Mouse (Mus musculus) heart, embryonic 10.5 days (tissue): ENCODE measurements around the gene Krt87. TPM values are rescaled to one million over a fixed set of nuclear protein-coding genes. Genes with fewer than 3 reads are reported as not detected.

Experiments used
- DNase-seq: peaks from one replicate; pipeline ENCODE4 v3.0.0-alpha.2; 2017; ENCODE audit warnings: low spot score
- H3K27ac ChIP-seq: fragments of 300-500 bp; sonication (generic); 2 replicates; pipeline ENCODE4 v1.5.1; 2016; ENCODE audit warnings: mild to moderate bottlenecking
- H3K27me3 ChIP-seq: fragments of 300-500 bp; sonication (generic); 2 replicates; pipeline ENCODE4 v1.6.1; 2016; ENCODE audit warnings: mild to moderate bottlenecking; ENCODE audit not compliant: poor library complexity, insufficient read depth, severe bottlenecking
- H3K36me3 ChIP-seq: fragments of 300-500 bp; sonication (generic); 2 replicates; pipeline ENCODE4 v1.6.1; 2016; ENCODE audit warnings: mild to moderate bottlenecking, moderate library complexity
- H3K4me1 ChIP-seq: fragments of 300-500 bp; sonication (generic); 2 replicates; pipeline ENCODE4 v1.6.1; 2016; ENCODE audit warnings: mild to moderate bottlenecking
- H3K4me3 ChIP-seq: fragments of 300-500 bp; sonication (generic); 2 replicates; pipeline ENCODE4 v1.5.1; 2016; ENCODE audit warnings: mild to moderate bottlenecking, moderate library complexity
- H3K9me3 ChIP-seq: fragments of 300-500 bp; sonication (generic); 2 replicates; pipeline ENCODE4 v1.6.1; 2016; ENCODE audit warnings: mild to moderate bottlenecking, moderate library complexity
- WGBS: fragments of 180-500 bp; shearing (Covaris S2); methylation state at CpG from one replicate; pipeline ENCODE4 v1.1.7; 2016; 5-methylcytosine and 5-hydroxymethylcytosine counted together
- polyA plus RNA-seq: library from polyadenylated mRNA; unstranded; fragments of >200 nt; fragmentation: Nextera tagmentation; extraction: Ambion mirVana; gene quantifications from 2 replicates; pipeline ENCODE4 v1.2.1, GENCODE M21; 2016

Krt87 gene
- polyA plus RNA-seq, 1 experiment from 2014 or later = not detected

DNA sequence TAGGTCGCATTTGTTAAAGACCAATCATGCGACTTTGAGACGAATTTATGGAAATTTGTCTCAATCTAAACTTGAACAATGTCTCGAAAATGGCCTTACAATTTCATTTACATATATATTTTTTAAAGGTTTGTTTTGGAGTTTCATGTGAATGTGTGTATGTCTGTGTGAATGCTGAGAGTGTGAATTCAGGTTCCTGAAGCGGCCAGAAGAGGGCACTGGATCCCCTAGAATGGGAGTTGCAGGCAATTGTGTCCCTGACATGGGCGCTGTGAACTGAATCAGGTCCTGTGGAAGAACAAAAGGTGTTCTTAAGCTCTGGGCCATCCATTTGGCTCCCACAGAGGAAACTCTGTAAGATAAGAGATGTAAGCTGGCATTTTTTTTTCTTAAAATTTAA, 17.3 kb upstream of the Krt87 start:
- no peaks in the 10 kb centered on the region for H3K9me3 ChIP-seq
- H3K36me3 ChIP-seq = no peaks in the 10 kb centered on the region
- H3K27ac ChIP-seq = no peak overlapping the region
- WGBS = 81% methylated on average over 6 of the region's 6 CpGs
- no peak for DNase-seq
- H3K27me3 ChIP-seq = peaks cover 18% of the 10 kb centered on the region; the same call in 1 of the 2 replicates
- peaks cover 7% of the 10 kb centered on the region for H3K4me1 ChIP-seq
- no peak overlapping the region for H3K4me3 ChIP-seq

DNA sequence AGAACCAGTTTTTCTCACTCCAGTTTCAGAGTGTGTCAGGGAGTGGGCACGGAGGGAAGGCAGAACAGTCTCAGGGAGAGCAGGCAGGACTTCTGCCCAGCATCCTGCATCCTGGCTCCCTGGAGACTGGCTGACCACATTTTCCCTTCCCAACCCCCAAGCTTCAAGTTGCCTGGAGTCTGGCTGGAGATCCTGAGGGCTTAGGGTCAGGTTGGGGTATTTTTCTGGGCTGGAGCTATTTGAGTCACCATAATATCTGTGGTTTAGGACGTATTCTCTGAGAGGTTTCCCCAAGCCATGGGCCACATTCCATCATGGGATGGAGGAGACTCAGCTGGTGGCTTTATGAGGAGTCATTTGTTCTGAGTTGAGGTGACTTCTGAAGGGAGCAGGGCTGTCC, 16.7 kb upstream of the Krt87 start:
- 82% methylated on average over 2 of the region's 2 CpGs for WGBS
- Histone ChIP-seq H3K9me3 (no peaks in the 10 kb centered on the region), H3K36me3 (no peaks in the 10 kb centered on the region), H3K27ac (no peak overlapping the region), H3K27me3 (peaks cover 18% of the 10 kb centered on the region; the same call in 1 of the 2 replicates), H3K4me3 (no peak overlapping the region), H3K4me1 (peaks cover 7% of the 10 kb centered on the region)
- DNase-seq = no peak

DNA sequence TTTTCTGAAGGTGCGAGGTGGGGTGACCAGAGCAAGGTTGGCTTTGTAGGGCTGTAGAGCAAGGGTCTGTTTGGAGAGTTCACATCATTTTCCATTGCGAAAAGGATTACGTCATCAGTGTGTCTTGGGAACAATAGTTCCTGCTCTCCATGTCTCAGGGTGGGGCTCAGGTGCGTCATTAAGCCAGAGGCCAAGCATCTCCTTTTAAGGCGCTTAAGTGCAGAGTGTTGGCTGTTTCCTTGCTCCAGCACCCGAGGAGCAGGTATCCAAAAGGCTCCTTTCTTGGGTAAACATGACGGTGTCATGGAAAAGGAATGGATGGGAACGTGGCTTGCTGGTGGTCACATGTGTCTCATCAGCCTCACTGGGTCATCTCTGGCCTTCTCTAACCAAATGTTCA, 16.2 kb upstream of the Krt87 start:
- Histone ChIP-seq H3K36me3 (no peaks in the 10 kb centered on the region), H3K4me3 (no peak overlapping the region), H3K27ac (no peak overlapping the region), H3K9me3 (no peaks in the 10 kb centered on the region), H3K27me3 (peaks cover 18% of the 10 kb centered on the region; the same call in 1 of the 2 replicates), H3K4me1 (peaks cover 7% of the 10 kb centered on the region)
- 79% methylated on average over 8 of the region's 8 CpGs for WGBS
- no peak for DNase-seq

DNA sequence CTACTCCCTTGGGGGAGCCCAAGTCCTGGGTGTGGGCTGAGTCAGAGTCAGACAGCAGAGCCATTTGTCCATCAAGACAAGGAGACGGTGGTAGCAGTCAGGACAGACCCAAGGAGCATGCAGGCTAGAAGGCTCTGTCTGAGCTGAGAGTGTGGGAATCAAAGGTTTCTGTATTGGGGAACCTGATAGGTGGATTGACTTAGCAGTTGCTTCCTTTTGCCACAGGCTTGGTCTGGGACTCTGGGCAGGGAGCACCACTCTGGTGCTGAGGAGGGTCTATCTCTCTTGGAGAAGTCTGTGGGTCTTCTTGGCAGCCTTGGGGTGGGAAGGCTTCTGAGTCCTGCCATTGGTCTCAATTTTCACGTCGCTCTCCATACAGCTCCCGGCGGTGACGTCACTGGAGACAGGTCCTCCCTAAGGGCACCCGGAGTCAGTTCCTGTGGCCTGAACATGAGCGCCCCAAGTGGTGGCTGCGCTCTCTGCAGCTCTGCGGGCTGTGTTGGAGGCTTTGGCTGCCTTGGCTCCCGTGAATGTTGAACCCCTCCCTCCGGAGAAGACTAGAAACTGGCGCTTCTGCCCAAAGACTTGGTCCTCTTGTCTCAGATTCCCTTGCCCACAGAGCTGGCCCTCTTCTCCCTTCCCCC, 14.6 kb upstream of the Krt87 start:
- Histone ChIP-seq H3K27me3 (peaks cover 13% of the 10 kb centered on the region; the same call in 1 of the 2 replicates), H3K9me3 (no peaks in the 10 kb centered on the region), H3K4me1 (peaks cover 7% of the 10 kb centered on the region), H3K36me3 (no peaks in the 10 kb centered on the region), H3K4me3 (peak overlapping the region; percentile 24; the same call in 1 of the 2 replicates), H3K27ac (no peak overlapping the region)
- DNase-seq = peak; percentile 81
- WGBS = 4% methylated on average over 13 of the region's 13 CpGs

DNA sequence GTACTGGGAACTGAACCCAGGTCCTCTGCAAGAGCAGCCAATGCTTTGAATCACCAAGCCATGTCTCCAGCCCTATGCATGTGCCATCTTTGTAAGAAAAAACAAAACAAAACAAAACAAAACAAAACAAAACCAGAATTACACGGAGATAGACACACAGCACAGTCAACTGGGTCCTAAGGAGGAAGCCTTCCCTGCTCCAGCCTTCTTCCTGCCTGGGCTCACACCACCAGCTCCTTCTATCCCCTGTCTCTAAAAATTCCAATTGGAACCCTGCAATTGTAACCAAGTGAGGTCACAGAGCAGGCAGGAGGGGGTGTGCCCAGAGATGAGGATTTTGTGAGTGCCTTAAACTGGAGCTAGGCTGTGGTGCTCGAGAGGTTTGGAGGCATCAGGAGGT, 8.8 kb upstream of the Krt87 start, which contains the start of gene Krt88:
Gene Krt88, plus strand, starts transcription at position 301 of the 400 bp plus-strand sequence.
- Histone ChIP-seq H3K27me3 (0 out of 2 replicates have a peak, but pooled peaks cover 2% of the 10 kb centered on the region), H3K27ac (no peak within 1 kb of the TSS), H3K4me3 (no peak within 1 kb of the TSS), H3K9me3 (no peaks in the 10 kb centered on the region), H3K4me1 (no peaks in the 10 kb centered on the region), H3K36me3 (no peaks in the 10 kb centered on the region)
- DNase-seq = no peak
- WGBS = 75% methylated on average over 2 of the region's 2 CpGs

DNA sequence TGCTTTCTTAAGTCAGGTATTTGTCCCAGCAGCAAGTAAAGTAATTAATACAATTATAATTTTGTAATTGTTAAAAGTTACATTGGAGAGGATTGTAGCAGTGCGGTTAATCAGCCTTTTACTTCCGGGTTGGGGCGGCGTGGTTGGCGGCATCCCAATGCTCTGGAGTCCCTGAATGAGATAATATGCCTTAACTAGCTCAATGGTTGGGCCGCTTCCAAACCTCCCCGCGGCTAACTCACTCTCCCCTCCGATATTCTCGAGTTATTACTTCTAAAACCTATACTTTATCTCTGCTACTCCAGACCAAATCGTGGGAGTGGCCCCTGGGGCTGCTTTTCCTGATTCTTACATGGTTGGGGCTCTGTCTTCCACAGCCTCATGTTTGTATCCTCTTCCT, 8.0 kb upstream of the Krt87 start:
- Histone ChIP-seq H3K4me3 (no peak overlapping the region), H3K27ac (no peak overlapping the region), H3K36me3 (no peaks in the 10 kb centered on the region), H3K4me1 (no peaks in the 10 kb centered on the region), H3K9me3 (no peaks in the 10 kb centered on the region), H3K27me3 (0 out of 2 replicates have a peak, but pooled peaks cover 6% of the 10 kb centered on the region)
- 64% methylated on average over 11 of the region's 11 CpGs for WGBS
- no peak for DNase-seq

DNA sequence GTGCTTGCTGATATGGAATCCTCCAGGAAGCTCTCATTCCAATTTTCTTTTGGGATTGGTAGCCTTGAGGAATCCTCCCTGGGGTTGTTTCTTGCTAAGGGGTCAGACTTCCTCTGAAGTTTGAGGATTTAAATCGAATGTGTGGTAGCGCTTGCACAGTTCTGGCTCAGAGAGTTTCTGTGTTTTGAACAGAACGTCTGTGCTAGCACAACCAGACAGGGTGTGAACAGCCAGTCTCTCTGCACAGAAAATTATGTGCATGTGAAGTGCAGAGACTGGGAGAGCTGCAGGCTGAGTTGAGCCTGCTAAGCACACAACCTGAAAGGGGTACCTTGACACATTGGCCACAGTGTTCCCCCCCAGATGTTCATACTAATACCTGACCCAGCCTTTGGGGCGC, 2.2 kb upstream of the Krt87 start:
- no peak overlapping the region for H3K27ac ChIP-seq
- DNase-seq = no peak
- peaks cover 61% of the 10 kb centered on the region for H3K27me3 ChIP-seq
- H3K36me3 ChIP-seq = no peaks in the 10 kb centered on the region
- 69% methylated on average over 4 of the region's 4 CpGs for WGBS
- peaks cover 8% of the 10 kb centered on the region for H3K4me1 ChIP-seq
- no peak overlapping the region for H3K4me3 ChIP-seq
- no peaks in the 10 kb centered on the region for H3K9me3 ChIP-seq

DNA sequence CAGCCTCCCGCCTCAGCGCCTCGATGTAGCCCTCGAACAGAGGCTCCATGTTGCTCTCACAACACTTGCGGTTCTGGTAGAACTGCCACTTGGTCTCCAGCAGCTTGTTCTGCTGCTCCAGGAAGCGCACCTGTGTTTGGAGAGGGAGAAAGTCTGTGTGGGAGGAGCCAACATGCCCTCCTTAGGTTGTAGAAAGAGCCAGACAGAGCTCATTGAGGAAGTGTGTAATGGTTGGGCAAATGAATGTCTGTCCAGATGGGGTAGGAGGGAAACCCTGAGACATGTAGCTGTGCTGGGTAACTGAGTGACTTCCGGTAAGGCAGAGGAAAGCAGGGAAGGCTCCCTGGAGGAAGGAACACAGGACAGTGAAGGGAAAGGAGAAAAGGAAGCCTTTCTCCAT, 2.0 kb downstream of the Krt87 start:
- Histone ChIP-seq H3K4me1 (peaks cover 8% of the 10 kb centered on the region), H3K27me3 (peaks cover 73% of the 10 kb centered on the region), H3K27ac (no peak overlapping the region), H3K4me3 (no peak overlapping the region), H3K36me3 (no peaks in the 10 kb centered on the region), H3K9me3 (no peaks in the 10 kb centered on the region)
- no peak for DNase-seq
- 85% methylated on average over 7 of the region's 7 CpGs for WGBS

DNA sequence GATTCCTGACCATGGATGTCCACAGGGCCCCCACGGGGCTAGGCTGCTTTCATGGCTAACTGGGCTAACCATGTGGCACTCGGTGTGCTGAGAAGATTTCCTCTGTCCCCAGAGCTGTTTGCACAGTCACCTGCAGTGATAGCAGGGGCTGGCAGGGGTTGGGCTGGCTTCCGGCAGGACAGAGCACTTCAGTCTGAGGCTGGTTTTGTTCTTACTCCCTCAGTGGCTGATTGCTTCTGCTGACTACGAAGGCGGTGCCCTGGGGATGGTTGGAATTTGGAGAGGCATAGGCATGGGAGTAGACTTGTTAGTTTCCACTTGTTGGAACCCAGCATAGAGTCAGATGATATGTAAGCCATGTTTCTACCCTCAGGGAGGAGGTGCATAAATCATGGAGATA, 13.7 kb downstream of the Krt87 start:
- DNase-seq = no peak
- 29% methylated on average over 5 of the region's 5 CpGs for WGBS
- peaks cover 40% of the 10 kb centered on the region for H3K27me3 ChIP-seq
- no peak overlapping the region for H3K4me3 ChIP-seq
- peaks cover 6% of the 10 kb centered on the region for H3K4me1 ChIP-seq
- no peaks in the 10 kb centered on the region for H3K36me3 ChIP-seq
- H3K9me3 ChIP-seq = no peaks in the 10 kb centered on the region
- no peak overlapping the region for H3K27ac ChIP-seq

DNA sequence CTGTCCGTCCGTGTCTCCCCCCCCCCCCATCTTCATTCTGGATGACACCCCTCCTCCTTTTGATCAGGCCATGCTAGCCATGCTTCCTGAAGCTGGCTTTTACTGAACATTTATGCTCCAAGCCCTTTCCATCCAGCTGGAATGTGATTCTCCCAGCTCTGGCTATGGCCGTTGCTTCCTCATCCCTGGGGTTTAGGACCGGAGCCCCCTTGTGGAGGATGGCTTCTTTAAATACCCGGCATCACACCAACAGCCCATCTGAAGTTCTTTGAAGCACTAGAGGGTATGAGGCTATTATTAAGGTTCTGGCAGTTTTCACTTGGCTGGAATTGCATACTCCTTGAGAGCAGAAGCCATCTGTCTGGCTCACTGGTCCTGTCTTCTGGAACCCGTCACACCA, 17.7 kb downstream of the Krt87 start:
- no peak for DNase-seq
- Histone ChIP-seq H3K27me3 (0 out of 2 replicates have a peak, but pooled peaks cover 14% of the 10 kb centered on the region), H3K36me3 (no peaks in the 10 kb centered on the region), H3K27ac (no peak overlapping the region), H3K4me1 (peaks cover 6% of the 10 kb centered on the region), H3K9me3 (no peaks in the 10 kb centered on the region), H3K4me3 (no peak overlapping the region)
- 42% methylated on average over 4 of the region's 6 CpGs for WGBS

DNA sequence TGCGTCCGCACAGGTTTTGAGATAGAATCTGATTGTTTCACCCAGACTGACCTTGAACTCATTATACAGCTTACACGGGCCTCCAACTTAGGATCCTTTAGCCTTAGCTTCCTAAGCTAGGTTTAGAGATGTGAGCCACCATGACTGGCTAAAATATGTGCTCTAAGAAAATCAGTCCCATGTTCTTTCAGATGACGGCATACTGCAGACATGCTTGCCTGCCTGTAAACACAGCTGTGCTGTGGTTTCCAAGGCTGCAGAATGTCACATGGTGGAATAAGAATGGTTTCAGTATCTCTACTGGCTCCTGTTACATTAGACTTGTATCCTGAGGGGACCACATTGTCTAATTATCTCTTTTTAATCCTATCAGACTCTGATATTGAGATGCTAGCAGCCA, 19.7 kb downstream of the Krt87 start:
- Histone ChIP-seq H3K9me3 (no peaks in the 10 kb centered on the region), H3K36me3 (no peaks in the 10 kb centered on the region), H3K4me1 (peaks cover 9% of the 10 kb centered on the region), H3K27me3 (peaks cover 33% of the 10 kb centered on the region), H3K27ac (no peak overlapping the region), H3K4me3 (no peak overlapping the region)
- WGBS = 80% methylated on average over 4 of the region's 4 CpGs
- no peak for DNase-seq

DNA sequence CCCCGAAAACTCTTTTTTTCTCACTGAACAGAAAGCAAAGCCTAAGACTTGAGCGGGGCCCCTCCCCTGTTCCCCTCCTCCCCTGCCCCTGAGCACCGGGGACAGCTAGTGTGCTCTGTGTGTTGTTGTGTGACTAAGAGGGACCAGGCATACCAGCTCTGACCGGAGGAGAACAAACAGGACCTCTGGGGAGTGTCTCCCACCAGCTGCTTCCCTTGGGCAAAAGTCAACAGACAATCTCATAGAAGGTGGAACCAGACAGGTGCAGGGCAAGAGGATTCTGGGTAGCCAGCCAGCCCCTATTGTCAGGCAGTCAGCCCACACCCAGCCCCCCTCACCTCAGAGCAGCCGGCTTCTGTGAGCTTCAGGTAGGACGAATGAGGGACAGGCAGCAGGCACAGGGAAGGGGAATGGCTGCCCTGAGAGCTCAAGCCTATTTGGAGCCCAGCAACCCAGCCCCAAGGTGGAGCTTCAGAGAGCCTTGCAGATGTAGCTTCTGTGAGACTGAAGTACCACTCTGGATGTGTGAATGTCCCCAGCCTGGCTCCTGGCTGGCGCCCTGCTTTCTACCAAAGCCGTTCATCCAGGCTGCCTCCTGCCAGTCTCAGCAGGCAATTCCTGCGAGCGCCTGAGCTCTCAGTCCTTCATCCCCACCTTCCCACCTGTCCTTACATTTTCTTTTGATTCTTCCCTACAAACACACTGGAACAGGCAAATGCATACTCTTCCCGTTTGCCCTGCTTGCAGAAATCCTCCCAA, 23.6 kb downstream of the Krt87 start:
- Histone ChIP-seq H3K4me3 (no peak overlapping the region), H3K36me3 (no peaks in the 10 kb centered on the region), H3K4me1 (peaks cover 40% of the 10 kb centered on the region), H3K9me3 (no peaks in the 10 kb centered on the region), H3K27ac (no peak overlapping the region), H3K27me3 (peaks cover 58% of the 10 kb centered on the region)
- DNase-seq = no peak
- WGBS = 37% methylated on average over 11 of the region's 11 CpGs

DNA sequence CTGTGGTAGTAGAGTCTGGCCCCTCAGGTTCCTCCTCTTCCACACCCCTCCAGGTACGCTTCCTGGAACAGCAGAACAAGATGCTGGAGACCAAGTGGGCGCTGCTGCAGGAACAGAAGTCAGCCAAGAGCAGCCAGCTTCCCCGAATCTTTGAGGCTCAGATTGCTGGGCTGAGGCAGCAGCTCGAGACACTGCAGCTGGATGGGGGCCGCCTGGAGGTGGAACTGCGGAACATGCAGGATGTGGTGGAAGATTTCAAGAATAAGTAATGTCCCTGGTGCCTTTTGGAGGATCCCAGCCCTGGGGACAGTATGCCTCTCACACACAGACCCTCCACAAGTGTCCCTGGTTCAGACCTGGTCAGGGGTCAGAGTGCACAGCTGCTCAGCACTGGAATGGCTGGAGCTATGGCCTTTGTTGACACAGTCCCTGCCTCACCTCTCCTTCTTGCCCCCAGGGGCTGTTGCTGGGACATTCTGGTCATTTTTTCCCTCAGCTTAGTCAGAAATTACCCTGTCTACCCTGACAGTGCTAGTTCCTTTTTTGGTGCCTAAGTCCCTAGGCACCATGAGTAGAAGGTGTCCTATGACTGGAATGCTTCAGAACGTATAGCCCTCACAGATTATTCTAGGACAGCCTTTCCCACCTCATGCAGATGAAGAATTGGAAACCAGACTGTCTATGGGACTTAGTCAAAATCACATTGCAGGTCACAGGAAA, 24.5 kb downstream of the Krt87 start:
- Histone ChIP-seq H3K27ac (no peak overlapping the region), H3K9me3 (no peaks in the 10 kb centered on the region), H3K27me3 (peaks cover 58% of the 10 kb centered on the region), H3K4me3 (no peak overlapping the region), H3K4me1 (peaks cover 40% of the 10 kb centered on the region), H3K36me3 (no peaks in the 10 kb centered on the region)
- no peak for DNase-seq
- 36% methylated on average over 7 of the region's 7 CpGs for WGBS
